Mouse (Mus musculus) liver, embryonic 14.5 days (tissue): ENCODE data around the gene Cyp2d10. TPM values are rescaled to one million over a fixed set of nuclear protein-coding genes. Genes with fewer than 3 reads are reported as not detected.

Experiments used
- ATAC-seq: fragments of 200-750 bp; cut with Nextera tagmentation; 2 replicates; pipeline ENCODE4 v1.8.0; 2017; ENCODE audit warnings: moderate number of reproducible peaks, mild to moderate bottlenecking, moderate library complexity; ENCODE audit not compliant: insufficient read depth
- DNase-seq, 3 experiments: peaks; one replicate each; pipeline ENCODE4 v3.0.0-alpha.2; 2012 to 2013; ENCODE audit warnings: low read depth in 3 of 3, low spot score in 3 of 3
- H3K27ac ChIP-seq: fragments of 300-500 bp; sonication (generic); 2 replicates; pipeline ENCODE4 v1.5.1; 2014; ENCODE audit warnings: moderate library complexity, mild to moderate bottlenecking, control low read depth, inconsistent platforms
- H3K27me3 ChIP-seq: fragments of 300-500 bp; sonication (generic); 2 replicates; pipeline ENCODE4 v1.6.1; 2014; ENCODE audit warnings: mild to moderate bottlenecking, low read length, moderate library complexity; ENCODE audit not compliant: control insufficient read depth, insufficient read depth
- H3K36me3 ChIP-seq: fragments of 300-500 bp; sonication (generic); replicated peaks from 2 replicates; pipeline ENCODE4 v1.6.1; 2014; ENCODE audit warnings: low read depth; ENCODE audit not compliant: control insufficient read depth, insufficient read depth
- H3K4me1 ChIP-seq, 2 experiments: fragments of 200-500 bp in 1 of 2; fragments of 300-500 bp in 1 of 2; sonication (generic) in 1 of 2; replicated peaks; 2 replicates each; pipeline ENCODE4 v1.6.1; 2012 to 2014; ENCODE audit warnings: antibody characterized with exemption in 1 of 2, inconsistent platforms in 1 of 2, low read length in 1 of 2; ENCODE audit not compliant: control insufficient read depth in 2 of 2, insufficient read depth in 2 of 2
- H3K4me2 ChIP-seq: fragments of 300-500 bp; sonication (generic); 2 replicates; pipeline ENCODE4 v1.6.1; 2014; ENCODE audit warnings: low read depth, mild to moderate bottlenecking, control low read depth, moderate library complexity
- H3K4me3 ChIP-seq, 2 experiments: fragments of 200-500 bp in 1 of 2; fragments of 300-500 bp in 1 of 2; sonication (generic) in 1 of 2; 2 replicates each; pipeline ENCODE4 v1.5.1; 2012 to 2014; ENCODE audit warnings: low read depth in 2 of 2, low read length in 2 of 2, mild to moderate bottlenecking in 2 of 2, control low read depth in 1 of 2, inconsistent platforms in 1 of 2, moderate library complexity in 1 of 2; ENCODE audit not compliant: insufficient read depth in 1 of 2
- H3K9ac ChIP-seq: fragments of 300-500 bp; sonication (generic); replicated peaks from 2 replicates; pipeline ENCODE4 v1.6.1; 2014; ENCODE audit warnings: mild to moderate bottlenecking, control low read depth, moderate library complexity
- H3K9me3 ChIP-seq: fragments of 300-500 bp; sonication (generic); 2 replicates; pipeline ENCODE4 v1.6.1; 2016; ENCODE audit warnings: low read length, mixed read lengths; ENCODE audit not compliant: control insufficient read depth
- CTCF ChIP-seq: IDR thresholded peaks from 2 replicates; pipeline ENCODE4 v1.5.1; 2016; ENCODE audit warnings: antibody characterized with exemption, low read depth, control low read depth
- EP300 ChIP-seq: IDR thresholded peaks from 2 replicates; pipeline ENCODE4 v1.6.1; 2016; ENCODE audit warnings: antibody characterized with exemption, low read depth
- WGBS: fragments of 180-500 bp; shearing (Covaris S2); extraction: QIAGEN DNeasy Blood & Tissue Kit; methylation state at CpG from one replicate; pipeline ENCODE4 v1.1.7; 2014; ENCODE audit not compliant: insufficient replicate concordance; 5-methylcytosine and 5-hydroxymethylcytosine counted together
- polyA plus RNA-seq, 2 experiments: library from polyadenylated mRNA; depleted of rRNA in 1 of 2; stranded (reverse) in 1 of 2; unstranded in 1 of 2; fragments of >200 nt; fragmentation: Nextera tagmentation in 1 of 2; extraction: Ambion mirVana in 1 of 2; gene quantifications; 2 replicates each; pipeline versions ENCODE4 v1.2.1 to v1.2.3; 2012 to 2014

The Cyp2d10 gene
- polyA plus RNA-seq, 2 experiments = 19.8 to 48.1 TPM

DNA sequence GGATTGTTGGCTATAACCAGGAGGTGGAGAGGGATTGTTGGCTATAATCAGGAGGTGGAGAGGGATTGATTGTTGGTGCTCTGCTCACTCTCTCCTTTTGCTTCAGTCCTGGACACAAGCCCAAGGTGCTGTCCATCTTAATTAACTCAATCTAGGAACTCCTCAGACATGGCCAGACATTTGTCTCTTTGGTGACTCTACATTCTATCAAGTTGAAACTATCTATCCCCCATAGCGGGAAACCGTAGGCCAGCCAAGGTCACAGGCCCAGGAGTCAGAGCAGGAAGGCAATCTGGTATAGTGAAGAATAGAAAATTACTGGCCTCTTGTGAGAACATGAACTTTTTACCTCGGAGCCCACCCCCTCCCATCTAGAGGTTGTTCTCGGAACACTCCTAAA, 44.8 kb downstream of the Cyp2d10 start:
- WGBS = 78% methylated on average over 3 of the region's 4 CpGs

DNA sequence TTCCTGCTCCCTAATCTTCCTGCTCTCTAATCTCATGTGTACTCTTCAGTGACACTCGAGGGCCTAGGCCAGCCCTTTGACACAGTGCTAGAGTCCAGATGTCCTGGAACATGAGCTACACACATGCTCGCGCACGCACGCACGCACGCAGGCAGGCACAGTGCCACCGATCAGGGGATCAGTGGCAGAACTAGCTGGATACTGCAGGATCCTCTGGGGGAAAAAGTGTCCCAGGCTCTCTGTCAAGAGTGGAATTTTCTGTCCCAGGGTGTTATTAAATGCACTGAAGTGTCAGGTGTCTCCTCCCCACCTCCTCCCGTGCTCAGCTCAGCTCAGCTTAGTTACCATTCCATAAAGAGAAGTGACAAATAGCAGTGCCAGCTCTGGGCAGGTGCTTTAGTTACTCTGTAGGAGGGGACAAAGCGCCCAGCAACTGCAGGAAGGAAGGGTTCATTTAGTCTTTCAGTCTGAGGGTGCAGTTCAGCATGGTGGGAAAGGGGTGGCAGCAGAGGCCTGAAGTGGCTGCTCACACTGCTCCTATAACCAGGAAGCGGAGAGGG, 45.5 kb downstream of the Cyp2d10 start:
- no peak overlapping the region for H3K4me2 ChIP-seq
- no peak overlapping the region for H3K27ac ChIP-seq
- H3K36me3 ChIP-seq = no peaks in the 10 kb centered on the region
- no peak for DNase-seq
- H3K9me3 ChIP-seq = no peaks in the 10 kb centered on the region
- H3K4me1 ChIP-seq = peaks cover 0 to 5% of the 10 kb centered on the region in 2 experiments; a peak in 2 of 4 replicates
- peak; percentile 40 for TF ChIP-seq CTCF
- TF ChIP-seq EP300 = no peak
- peak; percentile 41; the same call in 1 of the 2 replicates for ATAC-seq
- WGBS = 68% methylated on average over 11 of the region's 11 CpGs
- no peak overlapping the region for H3K9ac ChIP-seq
- no peaks in the 10 kb centered on the region for H3K27me3 ChIP-seq
- H3K4me3 ChIP-seq = no peak overlapping the region

More for the DNA sequence above, 44.8 kb downstream of the Cyp2d10 start:
- DNase-seq (no peak), ATAC-seq (no peak)
- H3K36me3 ChIP-seq = no peaks in the 10 kb centered on the region
- no peak for TF ChIP-seq EP300
- no peak for TF ChIP-seq CTCF
- no peaks in the 10 kb centered on the region for H3K27me3 ChIP-seq
- no peak overlapping the region for H3K4me3 ChIP-seq
- H3K27ac ChIP-seq = no peak overlapping the region
- H3K4me2 ChIP-seq = no peak overlapping the region
- H3K9ac ChIP-seq = no peak overlapping the region
- H3K4me1 ChIP-seq = peaks cover 0 to 5% of the 10 kb centered on the region in 2 experiments; a peak in 2 of 4 replicates
- no peaks in the 10 kb centered on the region for H3K9me3 ChIP-seq

DNA sequence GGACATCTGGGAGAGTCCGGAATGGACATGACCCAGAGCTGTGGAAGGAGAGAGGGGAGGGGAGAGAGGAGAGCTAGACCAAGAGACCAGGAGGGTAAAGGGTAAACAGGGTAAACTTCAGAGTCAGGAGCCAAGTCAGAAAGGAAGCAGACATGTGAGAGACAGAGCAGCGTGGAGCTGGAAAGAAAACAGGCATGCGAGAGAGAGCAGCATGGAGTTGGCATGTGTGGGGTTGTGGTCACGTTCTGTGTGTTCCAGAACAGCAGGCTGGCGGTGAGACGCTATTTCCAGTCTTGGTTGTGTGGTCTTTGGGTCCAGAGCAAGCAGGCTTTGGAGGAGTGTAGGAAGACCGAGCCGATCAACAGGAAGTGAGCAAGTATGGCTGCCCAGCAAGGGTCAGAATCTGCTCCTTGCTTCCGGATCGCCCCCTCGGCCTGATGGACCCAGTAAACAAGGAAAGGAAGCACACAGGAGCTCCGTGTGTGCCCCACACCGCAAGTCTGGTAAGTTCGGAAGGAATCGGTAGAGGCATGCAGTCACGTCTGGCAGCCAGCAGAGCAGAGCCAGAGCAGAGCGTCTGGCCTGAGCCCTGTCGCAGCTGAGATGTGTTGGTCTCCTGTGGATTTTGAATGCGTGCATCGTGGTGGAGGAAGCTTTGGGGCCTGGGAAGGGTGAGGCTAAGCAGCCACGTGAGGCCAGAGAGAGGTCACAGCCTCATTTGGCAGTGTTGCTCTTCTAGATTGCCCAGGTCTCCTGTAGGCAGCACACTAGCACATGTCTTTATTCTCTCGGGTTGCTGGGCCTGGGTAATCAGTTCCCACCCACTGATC, 48.3 kb downstream of the Cyp2d10 start:
- DNase-seq (no peak), ATAC-seq (no peak)
- Histone ChIP-seq H3K9ac (no peak overlapping the region), H3K4me3 (no peak overlapping the region), H3K27me3 (no peaks in the 10 kb centered on the region), H3K36me3 (no peaks in the 10 kb centered on the region), H3K4me1 (peaks cover 7% of the 10 kb centered on the region in 2 experiments; a peak in 3 of 4 replicates), H3K9me3 (no peaks in the 10 kb centered on the region), H3K4me2 (no peak overlapping the region), H3K27ac (no peak overlapping the region)
- WGBS = 62% methylated on average over 22 of the region's 22 CpGs
- TF ChIP-seq CTCF = no peak
- TF ChIP-seq EP300 = no peak

DNA sequence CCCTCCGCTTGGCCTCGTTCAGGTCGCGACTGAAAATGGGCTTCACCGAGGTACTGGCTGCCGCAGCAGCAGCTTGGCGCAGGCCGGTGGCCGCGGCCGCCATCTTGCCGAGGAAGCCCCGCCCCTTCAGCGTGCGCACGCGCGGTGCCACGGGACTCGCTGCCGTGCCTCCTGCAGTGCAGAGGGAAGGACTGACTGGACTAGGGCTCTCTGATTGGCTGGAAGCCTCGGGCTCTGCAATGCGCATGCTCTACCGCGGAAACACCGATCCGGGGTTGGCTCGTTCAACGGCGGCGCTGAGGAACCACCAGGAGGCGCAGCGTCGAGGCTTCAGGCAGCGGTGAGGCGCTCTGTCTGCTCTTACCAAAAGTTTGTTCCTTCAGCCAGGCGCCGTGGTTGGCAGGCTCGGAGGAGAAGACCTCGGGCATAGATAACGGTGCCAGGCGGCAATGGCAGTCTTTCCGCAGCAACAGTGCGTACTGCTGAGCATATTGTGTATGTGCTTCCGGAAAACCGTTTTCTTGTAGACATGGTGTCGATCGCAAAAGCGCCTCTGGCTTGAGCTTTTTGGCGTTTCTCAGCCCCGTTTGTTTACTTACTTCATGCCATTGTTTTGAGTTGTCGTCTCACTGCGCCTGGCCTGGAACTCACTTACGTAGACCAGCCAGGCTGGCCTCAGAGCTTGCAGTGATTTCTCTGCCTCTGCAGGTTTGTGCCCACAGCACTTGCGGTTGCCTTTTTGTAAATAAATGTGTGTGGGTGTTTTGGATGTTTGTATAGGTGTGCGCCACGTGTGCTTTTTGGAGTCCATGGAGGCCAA, 52.7 kb downstream of the Cyp2d10 start, which contains the start of gene Ndufa6:
Gene Ndufa6 (minus strand): TSS at position 197 of the 820 bp plus-strand sequence.
- ATAC-seq (peak; percentile 99), DNase-seq (peak; percentile 97)
- peak within 1 kb of the TSS; percentile 98 for H3K9ac ChIP-seq
- TF ChIP-seq CTCF (peak; percentile 100), EP300 (no peak)
- peak within 1 kb of the TSS; percentile 80 to 82 for H3K4me3 ChIP-seq
- WGBS = 2% methylated on average over 57 of the region's 57 CpGs
- peak within 1 kb of the TSS; percentile 90 for H3K27ac ChIP-seq
- H3K4me2 ChIP-seq = peak within 1 kb of the TSS; percentile 97
- peaks cover 27 to 36% of the 10 kb centered on the region in 2 experiments for H3K4me1 ChIP-seq
- peaks cover 20% of the 10 kb centered on the region for H3K36me3 ChIP-seq
- no peaks in the 10 kb centered on the region for H3K9me3 ChIP-seq
- no peaks in the 10 kb centered on the region for H3K27me3 ChIP-seq
